Mouse (Mus musculus) G1E (cell line): ENCODE data around the gene Cep135.

ENCODE experiments used
- CTCF ChIP-seq: IDR thresholded peaks from 2 replicates; pipeline ENCODE4 v1.5.1; 2012; ENCODE audit warnings: low read depth, low read length, inconsistent platforms, mixed read lengths
- GATA1 ChIP-seq: IDR thresholded peaks from 2 replicates; pipeline ENCODE4 v1.6.1; 2012; ENCODE audit warnings: borderline replicate concordance, low read length, inconsistent platforms, mixed read lengths
- GATA2 ChIP-seq: IDR thresholded peaks from 2 replicates; pipeline ENCODE4 v1.6.1; 2012; ENCODE audit warnings: low read depth, low read length, inconsistent platforms, borderline replicate concordance
- POLR2AphosphoS5 ChIP-seq: IDR thresholded peaks from 2 replicates; pipeline ENCODE4 v1.6.1; 2012; ENCODE audit warnings: low read depth, low read length, inconsistent platforms; ENCODE audit not compliant: insufficient replicate concordance
- TAL1 ChIP-seq: conservative IDR thresholded peaks from 2 replicates; pipeline ENCODE4 v1.6.1; 2012; ENCODE audit warnings: low read depth, low read length, inconsistent platforms, mixed read lengths

DNA sequence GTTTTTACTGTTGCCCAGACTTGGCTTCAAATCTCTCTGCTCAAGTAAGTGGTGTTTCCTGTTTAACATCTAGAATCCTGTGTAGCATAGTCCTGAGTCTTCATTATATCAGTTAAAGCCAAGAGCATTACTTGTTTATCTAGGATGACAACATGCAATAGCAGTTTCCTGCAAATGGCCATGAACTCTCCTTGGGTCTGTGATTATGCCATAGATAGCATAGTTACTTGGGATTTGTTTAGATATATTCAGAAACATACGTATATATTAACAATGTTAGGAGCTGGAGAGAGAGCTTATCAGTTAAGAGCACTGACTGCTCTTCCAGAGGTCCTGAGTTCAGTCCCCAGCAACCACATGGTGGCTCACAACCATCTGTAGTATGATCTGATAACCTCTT, 39.3 kb downstream of the Cep135 start:
- TF ChIP-seq CTCF (no peak), GATA1 (no peak), POLR2AphosphoS5 (no peak), TAL1 (peak; percentile 54), GATA2 (no peak)
